Mouse (Mus musculus) thymus, postnatal 4 days (tissue): ENCODE results near the gene Gtpbp4.
"Not testable (repeated sequence)": the region's sequence is repeated elsewhere in the genome, so short reads cannot be mapped to it uniquely, and the experiment has no call there.

Source experiments
- DNase-seq: peaks from one replicate; pipeline ENCODE4 v3.0.0; 2021

The Gtpbp4 gene

DNA sequence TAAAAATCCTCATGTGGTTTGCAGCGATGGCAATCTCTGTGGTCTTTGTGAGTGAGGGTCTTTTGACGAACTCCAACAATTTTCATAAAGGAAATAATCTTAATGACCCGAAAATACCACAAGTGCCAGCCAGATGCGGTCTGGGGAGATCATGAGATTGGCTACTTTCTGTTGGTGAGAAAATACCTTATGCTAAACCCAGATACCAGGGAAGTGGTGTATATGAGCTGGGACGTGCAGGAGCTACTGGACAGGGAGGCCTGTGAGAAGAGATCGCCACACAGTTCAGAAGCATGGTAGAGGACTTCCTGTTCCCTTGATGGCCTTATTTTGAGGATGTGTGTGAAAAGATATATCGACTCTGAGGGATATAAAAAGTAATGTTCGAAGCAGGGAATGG is 28.1 kb downstream of the Gtpbp4 start:
- no peak for DNase-seq

DNA sequence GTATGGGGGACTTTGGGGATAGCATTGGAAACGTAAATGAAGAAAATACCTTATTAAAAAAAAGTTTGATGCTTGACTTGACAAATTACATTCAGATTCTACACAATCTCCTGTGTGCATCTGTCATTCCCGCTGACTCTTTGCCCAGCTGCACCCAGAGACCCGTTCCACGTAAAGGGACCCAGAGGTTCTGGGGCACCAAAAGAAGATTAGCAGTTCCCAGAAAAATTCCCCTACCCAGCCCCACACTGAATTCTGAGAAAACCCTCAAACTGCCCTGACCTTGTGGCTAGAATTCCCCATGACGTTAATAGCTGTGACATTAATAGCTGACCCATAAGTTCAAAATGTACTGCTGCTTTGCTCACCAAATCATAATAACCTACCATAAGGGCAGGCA is 30.7 kb downstream of the Gtpbp4 start:
- no peak for DNase-seq

DNA sequence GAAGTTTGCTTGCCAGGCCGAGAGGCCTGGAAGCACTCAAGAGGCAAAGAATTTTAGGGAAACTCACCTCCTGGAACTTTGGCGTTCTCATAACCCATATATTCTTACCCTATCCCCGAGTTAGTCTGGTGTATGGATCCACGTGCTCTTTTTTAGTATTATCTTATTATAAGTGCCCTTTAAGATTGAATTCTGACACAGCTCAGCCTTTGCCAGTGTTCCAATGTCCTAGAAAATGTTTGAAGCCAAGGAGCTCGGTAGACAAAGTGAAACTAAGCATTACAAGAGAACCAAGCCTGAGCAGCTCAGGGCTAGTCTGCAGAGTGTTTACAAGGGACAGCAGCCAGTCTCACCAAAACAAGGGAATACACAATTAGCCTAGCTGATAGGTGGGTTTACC is 33.6 kb downstream of the Gtpbp4 start:
- DNase-seq: not testable (repeated sequence)

DNA sequence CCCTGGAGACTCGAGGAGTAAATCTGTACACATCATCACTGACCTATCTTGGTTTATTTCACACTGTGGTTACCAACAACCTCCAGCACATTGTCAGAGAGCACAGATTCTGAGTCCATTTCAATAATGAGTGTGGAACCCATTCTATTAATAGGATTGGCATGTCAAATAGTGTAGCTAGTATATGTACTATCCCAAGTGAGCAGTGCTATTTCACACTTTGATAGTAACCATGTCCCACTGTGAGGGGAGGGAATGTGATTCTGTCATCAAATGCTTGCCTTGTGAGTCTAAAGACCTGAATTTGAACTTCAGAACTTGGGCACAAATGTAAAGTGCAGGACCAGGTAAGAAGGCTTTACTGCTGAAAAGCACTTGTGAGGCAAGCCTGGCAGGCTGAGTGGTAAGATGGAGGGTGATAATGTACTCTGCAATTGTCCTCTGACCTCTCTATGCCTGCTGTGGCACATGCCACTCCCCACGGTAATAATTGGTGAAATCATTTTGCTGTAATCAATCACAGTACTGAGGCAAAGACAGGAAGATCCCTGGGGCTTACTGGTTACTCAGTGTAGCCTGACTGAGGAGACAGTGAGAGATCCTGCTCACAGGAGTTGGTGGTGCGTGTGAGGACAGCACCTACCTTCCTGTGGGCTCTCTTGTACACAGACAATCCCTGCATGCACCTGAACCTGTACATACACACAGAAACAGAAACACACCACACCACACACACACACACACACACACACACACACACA is 34.6 kb downstream of the Gtpbp4 start:
- DNase-seq: not testable (repeated sequence)

DNA sequence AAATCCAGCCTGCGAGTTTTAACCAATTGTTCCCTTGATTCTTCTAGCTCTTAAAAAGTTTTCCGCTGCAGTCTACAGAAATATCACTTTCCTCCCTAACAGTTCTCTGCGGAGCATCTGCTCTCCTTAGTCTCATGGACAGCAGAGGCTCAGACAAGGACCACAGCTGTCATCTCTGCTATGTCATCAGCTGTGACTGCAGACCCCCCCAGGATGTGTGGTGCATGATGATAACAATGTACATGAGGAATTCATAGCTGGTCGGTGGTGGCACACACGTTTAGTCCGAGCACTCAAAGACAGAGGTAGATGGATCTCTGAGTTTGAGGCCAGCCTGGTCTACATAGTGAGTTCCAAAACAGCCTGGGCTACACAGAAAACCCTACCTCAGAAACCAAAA is 36.3 kb downstream of the Gtpbp4 start:
- not testable (repeated sequence) for DNase-seq

DNA sequence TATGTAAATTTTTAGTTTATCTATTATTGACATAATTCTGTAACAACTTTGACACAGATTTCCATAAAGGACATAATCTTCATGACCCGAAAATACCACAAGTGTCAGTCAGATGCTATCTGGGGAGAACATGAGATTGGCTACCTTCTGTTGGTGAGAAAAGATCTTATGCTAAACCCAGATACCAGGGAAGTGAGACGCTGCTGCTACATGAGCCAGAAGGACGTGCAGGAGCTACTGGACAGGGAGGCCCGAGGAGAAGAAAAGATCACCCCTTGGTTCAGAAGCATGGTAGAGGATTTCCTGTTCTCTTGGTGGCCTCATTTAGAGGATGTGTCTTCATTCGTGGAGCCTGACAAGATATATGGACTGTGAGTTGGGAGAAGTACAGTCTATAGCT is 36.8 kb downstream of the Gtpbp4 start:
- not testable (repeated sequence) for DNase-seq

DNA sequence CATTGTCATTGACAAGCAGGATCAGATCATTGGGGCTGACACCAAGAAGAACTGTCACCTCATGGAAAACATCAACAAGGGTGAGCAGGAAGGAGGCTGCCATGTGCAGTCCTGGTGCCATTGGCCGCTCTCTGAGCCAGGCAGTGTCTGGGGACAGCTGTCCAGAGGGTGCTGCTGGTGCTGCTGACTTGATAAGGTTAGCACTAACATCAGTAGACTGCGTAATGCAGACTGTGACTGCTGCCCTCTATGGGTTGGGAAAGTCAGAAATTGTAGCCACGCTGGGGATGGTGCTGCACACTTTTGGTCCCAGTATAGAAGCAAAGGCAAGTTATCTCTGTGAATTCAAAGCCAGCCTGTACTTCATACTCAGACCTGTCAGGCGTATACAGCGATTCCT is 39.0 kb downstream of the Gtpbp4 start:
- not testable (repeated sequence) for DNase-seq

DNA sequence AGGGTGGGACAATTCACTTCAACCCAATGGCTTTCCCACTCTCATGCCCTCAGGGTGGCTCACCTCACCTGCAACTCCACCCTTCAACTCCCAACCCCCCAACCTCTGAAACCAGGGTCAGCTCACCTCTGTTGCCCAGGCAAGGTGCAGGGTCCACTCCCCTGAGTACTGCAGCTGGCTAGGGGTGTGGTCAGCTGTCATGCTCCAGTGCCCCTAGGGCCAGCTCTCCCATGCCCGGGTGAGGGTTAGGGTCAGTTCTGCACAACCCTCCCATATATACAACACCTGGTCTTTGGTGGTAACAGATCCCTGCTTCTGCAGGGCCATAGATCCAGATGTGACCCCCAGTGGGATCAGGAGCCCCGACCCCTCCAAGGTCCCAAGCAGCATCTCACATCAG is 40.8 kb downstream of the Gtpbp4 start:
- DNase-seq: not testable (repeated sequence)

DNA sequence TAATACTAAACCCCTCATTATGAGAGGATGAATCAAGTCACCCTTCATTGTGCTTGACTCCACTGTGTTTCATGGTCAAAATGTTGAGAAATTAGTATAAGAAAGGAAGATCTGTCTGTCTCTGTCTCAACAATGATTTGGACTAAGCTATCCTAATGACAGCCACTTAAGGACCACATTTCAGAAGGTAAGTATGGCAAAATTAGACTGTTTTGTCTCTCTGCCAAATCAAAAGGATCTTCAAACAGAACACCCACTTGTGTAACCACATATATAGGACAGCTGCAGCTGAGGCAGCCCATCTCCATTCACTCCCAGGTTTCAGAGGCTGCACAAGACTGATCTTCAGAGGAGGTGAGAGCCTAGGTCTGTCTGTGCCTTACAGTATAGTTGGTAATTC is 43.3 kb downstream of the Gtpbp4 start, which contains the start of gene Idi2:
Gene Idi2, plus strand, starts transcription at position 301 of the 400 bp plus-strand sequence.
- DNase-seq: not testable (repeated sequence)

DNA sequence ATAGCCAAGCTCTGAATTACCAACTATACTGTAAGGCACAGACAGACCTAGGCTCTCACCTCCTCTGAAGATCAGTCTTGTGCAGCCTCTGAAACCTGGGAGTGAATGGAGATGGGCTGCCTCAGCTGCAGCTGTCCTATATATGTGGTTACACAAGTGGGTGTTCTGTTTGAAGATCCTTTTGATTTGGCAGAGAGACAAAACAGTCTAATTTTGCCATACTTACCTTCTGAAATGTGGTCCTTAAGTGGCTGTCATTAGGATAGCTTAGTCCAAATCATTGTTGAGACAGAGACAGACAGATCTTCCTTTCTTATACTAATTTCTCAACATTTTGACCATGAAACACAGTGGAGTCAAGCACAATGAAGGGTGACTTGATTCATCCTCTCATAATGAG is 47.8 kb downstream of the Gtpbp4 start, which contains the start of gene Gm9745:
Gene Gm9745, minus strand, starts transcription at position 101 of the 400 bp plus-strand sequence.
- not testable (repeated sequence) for DNase-seq

DNA sequence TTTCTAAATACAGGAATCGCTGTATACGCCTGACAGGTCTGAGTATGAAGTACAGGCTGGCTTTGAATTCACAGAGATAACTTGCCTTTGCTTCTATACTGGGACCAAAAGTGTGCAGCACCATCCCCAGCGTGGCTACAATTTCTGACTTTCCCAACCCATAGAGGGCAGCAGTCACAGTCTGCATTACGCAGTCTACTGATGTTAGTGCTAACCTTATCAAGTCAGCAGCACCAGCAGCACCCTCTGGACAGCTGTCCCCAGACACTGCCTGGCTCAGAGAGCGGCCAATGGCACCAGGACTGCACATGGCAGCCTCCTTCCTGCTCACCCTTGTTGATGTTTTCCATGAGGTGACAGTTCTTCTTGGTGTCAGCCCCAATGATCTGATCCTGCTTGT is 52.1 kb downstream of the Gtpbp4 start:
- DNase-seq: not testable (repeated sequence)

DNA sequence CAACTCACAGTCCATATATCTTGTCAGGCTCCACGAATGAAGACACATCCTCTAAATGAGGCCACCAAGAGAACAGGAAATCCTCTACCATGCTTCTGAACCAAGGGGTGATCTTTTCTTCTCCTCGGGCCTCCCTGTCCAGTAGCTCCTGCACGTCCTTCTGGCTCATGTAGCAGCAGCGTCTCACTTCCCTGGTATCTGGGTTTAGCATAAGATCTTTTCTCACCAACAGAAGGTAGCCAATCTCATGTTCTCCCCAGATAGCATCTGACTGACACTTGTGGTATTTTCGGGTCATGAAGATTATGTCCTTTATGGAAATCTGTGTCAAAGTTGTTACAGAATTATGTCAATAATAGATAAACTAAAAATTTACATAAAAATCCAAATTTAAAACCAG is 54.2 kb downstream of the Gtpbp4 start:
- not testable (repeated sequence) for DNase-seq

DNA sequence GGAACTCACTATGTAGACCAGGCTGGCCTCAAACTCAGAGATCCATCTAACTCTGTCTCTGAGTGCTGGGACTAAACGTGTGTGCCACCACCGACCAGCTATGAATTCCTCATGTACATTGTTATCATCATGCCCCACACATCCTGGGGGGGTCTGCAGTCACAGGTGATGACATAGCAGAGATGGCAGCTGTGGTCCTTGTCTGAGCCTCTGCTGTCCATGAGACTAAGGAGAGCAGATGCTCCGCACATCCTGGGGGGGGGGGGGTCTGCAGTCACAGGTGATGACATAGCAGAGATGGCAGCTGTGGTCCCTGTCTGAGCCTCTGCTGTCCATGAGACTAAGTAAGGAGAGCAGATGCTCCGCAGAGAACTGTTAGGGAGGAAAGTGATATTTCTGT is 54.8 kb downstream of the Gtpbp4 start:
- not testable (repeated sequence) for DNase-seq

DNA sequence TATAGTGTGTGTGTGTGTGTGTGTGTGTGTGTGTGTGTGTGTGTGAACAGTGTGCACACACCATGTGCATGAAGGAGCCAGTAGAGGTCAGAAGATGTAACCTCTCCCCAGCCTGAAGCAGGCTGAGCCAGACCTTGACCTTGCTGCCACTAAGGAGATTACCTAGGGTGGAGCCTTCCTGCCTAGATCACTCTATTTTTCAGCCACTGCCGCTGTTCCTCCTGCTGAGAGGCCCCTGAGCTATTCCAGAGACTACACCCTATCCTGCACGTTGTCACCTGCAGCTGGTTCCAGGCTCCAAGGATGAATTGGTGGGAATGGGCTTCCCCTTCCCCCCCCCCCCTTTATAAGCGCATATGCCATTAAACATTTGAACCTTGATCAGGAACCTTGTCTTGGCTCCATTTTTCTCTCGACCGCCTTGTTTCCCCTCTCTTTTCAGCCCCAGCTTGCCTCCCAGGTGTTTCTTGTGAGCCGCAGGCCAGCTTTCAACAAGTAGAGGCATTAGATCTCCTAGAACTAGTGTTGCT is 58.2 kb downstream of the Gtpbp4 start:
- DNase-seq: not testable (repeated sequence)

DNA sequence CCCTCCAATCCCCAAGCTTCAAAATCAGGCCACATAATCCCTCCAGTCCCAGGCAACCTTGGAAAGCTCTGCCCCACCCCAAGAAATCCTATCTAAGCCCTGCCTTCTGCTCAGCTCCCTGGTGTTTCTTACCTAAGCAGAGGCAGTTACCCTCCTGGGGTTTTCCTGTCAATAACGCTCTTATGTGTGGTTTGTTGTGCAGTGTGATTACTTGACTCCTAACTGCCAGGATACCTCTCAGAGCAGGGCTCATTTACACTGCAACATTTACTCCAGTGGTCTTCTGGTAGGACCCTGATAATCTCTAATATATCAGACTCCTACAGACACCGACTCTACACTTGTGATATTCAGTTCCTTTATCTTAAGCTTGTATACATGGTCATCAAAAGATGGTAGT is 62.4 kb downstream of the Gtpbp4 start:
- DNase-seq: no peak
